Mouse (Mus musculus) inflammation-experienced regulatory T-cells, adult 6 months (primary cell): Measurements from ENCODE around the gene Bace1. TPM values are rescaled to one million over a fixed set of nuclear protein-coding genes. Genes with fewer than 3 reads are reported as not detected.
"Not testable (repeated sequence)": the region's sequence is repeated elsewhere in the genome, so short reads cannot be mapped to it uniquely, and the experiment has no call there.

ENCODE experiments used
- ATAC-seq: one replicate; pipeline ENCODE4 v1.8.0; 2017
- polyA plus RNA-seq, 3 experiments: library from polyadenylated mRNA; unstranded; fragments of 100-300 nt; shearing (Covaris generic); gene quantifications; one replicate each; pipeline ENCODE4 v1.2.1; 2017

Gene Bace1
- polyA plus RNA-seq, 3 experiments from 2014 or later = 6.0 to 10.9 (median 9.7) TPM

DNA sequence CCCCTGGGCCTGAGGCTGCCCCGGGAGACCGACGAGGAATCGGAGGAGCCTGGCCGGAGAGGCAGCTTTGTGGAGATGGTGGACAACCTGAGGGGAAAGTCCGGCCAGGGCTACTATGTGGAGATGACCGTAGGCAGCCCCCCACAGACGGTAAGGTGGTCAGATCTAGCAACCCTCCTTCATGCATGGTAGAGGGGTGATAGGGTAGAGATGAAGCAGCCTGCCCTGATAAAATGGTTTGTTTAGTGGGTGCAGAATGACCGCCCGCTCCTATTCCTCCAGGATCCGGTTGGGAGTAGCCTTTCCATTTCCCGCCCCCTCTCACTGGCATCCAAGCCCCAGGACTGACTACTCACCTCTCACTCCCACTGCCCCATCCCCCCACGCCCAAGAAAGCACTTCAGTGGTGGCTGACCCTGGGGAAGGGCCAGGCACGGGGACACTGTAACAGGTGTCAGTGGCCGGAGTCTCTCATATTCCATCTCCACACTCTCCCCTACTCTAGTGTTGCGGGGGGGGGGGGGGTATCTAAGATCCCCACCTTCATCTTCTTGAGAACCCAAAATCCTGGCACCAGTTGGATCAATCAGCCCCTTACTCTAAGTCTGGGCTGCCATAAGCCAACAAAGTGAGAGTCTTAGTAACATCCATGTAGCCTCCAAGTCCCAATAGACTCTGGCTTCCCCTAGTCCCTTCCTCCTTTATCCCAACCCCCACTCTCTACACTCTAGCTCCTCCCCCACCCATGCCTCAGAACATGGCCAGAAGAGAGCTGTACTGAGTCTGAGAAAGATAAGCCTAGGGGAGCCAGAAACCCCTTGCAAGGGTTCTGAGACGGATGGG, 980 bp downstream of the Bace1 start:
- ATAC-seq = no peak

DNA sequence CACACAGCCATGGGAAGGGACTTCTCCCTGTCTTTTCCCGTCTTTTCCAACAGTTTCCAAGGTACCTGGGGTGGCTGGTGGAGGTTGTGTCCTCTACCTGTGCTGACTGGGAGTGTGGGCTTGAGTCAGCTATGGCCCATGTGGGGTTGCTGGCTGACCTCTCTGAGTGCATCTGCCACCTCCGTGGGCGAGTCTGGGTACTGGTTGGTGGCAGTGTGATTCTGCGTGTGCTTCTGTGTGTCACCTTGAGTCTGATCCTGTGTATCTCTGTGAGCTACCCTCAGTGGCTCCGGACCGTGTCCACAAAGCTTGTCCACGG, 1.6 kb downstream of the Bace1 start:
- ATAC-seq = no peak

- no peak for ATAC-seq
Measured at GRCm38 (mm10) chr9:45840331-45840730, 2.0 kb downstream of the Bace1 start.

DNA sequence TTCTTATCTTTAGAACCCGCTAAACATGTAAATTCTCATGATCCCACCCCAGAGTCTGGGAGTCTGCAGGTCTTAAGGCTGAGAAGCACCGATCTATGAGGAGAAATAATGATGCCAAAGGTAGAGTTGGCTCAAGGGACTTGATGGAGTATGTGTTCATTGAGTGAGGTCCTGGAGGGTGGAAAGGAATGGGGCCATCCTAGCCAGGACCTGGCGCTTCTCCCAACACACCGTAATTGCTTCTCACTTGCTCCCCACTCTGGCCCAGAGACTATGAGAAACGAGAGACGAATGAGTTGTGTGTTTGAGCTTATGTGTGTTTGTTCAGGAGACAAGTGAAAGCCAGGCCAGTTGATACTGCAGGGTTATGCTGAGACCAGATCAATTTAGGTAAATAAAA, 3.1 kb downstream of the Bace1 start:
- no peak for ATAC-seq

DNA sequence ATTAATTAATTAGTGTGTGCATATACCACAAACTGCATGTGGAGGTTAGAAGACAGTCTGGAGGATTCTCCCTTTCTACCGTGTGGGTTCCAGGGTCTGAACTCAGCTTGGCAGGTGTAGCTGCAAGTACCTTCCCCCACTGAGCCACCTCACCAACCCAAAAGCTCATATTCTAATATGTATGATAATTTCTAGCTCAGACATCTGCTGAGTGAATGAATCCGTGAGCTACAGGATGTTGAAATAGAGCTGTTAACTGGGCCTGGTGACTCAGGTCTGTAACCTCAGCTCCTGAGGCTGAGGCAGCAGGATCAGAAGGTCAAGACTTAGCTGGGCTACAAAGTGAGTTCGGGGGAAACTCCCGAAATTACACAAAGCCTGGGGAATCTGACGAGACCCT, 4.6 kb downstream of the Bace1 start:
- ATAC-seq = no peak

DNA sequence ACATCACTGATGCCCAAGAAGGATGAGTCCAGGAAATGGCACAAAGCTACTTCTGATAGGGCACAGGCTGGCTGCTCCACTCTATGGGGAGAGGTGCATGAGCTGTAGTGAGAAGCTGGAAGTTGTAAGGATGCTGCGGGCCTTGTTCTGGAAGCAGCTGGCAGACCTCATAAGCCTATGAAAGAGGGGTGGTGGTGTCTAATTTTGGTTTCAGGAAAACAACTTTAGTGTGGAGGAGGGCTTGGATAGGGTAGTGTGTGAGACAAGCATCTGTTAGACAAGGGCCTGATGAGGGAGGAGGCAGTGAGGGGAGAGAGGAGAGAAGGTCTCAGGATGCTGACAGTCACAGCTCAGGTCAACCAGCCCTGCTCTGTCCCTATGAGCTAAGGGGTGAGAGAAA, 5.4 kb downstream of the Bace1 start:
- no peak for ATAC-seq

GRCm38 (mm10) chr9:45845541-45845940, 7.2 kb downstream of the Bace1 start:
- ATAC-seq = no peak

DNA sequence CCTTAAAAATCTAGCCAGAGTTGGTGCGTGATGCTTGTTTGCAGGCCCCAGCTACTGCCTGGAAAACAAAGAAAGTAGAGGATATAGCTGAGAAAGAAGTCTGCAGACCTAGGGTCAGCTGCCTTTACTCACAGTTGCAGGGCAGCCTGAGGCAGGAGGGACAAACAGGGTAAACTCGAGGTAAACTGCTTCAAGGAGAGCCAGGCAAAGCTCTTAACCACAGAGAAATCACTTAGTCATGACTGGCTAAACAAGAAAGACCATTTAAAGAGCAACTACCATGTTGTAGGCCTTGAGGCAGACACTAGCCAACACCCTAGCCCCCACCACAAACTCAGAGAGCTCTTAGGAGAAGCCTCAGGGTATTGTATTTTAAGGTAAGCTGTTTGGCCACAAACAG, 7.8 kb downstream of the Bace1 start:
- not testable (repeated sequence) for ATAC-seq

DNA sequence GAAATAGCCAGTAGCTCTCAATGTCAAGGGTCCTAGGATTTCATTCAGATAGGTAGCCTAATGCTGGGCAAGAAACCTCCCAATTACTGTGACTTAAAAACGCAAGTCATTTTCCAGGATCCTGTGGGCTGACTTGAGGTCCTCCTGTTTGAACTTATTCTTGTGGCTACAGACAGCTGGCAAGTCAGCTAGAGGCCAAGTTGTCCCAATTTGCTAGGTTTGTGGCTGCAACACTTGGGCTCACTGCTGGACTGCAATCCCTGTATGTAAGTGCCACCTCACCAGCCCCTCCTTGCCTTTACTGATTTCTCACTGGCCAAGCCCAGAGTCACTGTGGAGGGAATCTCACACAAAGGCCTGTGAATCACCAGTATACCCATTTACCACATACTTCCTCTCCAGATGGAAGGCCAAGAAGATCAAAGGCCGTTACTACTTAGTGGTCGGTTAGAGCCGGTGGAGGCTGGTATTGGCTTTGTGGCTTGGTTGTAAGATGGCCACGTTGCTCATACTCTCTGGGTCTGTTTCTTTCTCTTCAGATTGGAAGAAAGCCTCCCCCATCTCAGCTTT, 8.6 kb downstream of the Bace1 start:
- ATAC-seq = no peak

- no peak for ATAC-seq
Measured at GRCm38 (mm10) chr9:45849528-45850408, 11.4 kb downstream of the Bace1 start.

DNA sequence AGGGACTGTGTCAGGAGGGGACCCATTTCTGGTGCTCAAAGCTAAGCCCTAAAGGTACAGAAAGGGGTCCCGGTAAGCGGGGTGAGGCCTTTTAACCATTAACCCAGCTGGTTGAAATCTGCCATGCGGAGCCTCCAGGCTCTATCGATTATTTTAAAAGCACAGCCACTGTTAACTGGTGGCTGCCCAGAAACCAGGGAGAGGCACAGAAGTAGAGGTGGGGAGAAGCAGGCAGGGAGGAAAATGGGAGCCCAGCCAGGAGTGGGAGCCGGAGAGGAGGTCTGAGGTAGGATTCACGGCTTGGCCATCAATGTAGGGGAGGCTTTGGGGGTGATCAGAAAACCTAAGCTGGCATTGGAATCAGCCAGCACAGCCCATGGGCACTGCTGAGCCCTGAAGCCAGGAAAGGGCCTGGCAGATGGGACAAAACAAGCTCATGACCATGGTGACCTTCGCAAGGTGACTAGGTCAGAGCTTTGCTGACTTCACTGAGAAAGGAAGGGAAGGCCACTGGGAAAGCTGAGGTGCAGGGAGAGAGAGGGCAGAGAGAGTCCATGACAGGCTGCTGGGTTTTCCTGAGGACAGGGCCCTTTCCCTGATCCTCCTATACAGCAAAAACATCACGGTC, 12.3 kb downstream of the Bace1 start:
- no peak for ATAC-seq

- no peak for ATAC-seq
Measured at GRCm38 (mm10) chr9:45851330-45851729, 12.9 kb downstream of the Bace1 start.

DNA sequence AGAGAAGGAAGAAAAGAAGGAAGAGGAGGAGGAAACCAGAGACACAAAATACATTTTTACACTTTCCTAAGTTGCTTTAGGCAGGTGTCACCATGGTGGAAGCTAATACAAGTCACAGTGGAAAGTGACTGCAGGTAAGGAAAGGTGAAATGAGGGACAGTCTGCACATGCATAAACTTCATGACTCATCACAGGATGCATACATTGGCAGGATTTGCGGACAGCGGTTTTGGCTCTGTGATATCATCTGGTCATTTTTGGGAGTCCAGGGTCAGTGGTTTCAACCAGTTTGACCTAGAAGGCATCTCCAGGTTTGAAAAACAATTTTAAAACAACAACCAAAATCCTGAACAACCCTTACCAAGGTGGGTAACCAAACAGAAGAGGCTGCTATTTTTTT, 13.4 kb downstream of the Bace1 start:
- ATAC-seq = no peak

GRCm38 (mm10) chr9:45853695-45854094, 15.3 kb downstream of the Bace1 start:
- ATAC-seq = no peak

GRCm38 (mm10) chr9:45854136-45854535, 15.8 kb downstream of the Bace1 start:
- ATAC-seq = no peak

DNA sequence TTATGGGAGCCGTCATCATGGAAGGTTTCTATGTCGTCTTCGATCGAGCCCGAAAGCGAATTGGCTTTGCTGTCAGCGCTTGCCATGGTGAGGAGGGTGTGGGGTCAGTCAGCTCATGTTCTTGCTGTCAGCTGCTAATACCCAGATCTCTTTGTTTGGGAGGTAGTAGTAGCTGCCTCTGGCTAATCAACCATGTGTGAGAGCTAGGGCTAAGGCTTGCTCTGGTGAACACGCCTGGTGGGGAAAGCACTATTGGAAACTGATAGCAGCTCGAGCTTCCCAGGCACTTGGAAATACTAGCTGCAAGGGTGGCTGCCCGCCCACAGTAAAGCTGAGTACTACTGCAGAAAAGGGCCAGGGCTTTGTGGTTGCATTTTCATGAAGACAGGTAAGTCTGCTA, 21.0 kb downstream of the Bace1 start:
- ATAC-seq = no peak

DNA sequence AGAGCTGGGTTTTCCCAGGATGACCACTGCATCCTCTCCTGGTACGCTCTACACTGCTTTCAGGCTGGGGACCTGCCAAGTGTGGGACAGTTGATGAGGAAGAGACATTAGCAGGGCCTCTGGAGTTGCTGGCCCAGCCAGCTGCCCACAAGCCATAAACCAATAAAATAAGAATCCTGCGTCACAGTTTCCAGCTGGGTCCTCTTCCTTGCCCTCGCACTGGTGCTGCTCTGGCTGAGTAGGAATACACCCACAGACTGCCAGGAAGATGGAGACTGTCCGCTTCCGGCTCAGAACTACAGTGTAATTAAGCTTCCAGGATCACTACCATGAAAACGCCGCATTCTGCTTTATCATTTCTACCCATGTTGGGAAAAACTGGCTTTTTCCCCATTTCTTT, 23.4 kb downstream of the Bace1 start:
- no peak for ATAC-seq

DNA sequence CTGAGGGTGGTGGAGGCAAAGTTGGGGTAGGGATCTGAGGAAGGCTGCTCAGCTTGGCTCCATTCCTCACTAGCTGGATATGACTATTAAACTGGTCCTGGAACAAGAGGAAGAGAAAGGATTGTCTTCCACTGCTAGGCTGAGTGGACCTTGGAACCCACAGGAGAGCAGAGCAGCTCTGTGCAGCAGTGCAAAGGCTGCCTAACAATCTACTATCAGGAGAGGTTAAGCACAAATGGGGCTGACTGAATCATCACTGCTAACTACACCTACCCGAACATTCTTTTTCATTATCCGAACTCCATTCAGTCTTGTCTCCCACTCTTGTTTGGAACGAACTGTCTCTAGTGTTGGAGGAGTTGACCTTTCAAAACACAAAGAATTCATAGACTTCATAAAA, 30.8 kb downstream of the Bace1 start:
- ATAC-seq = no peak

GRCm38 (mm10) chr9:45870265-45870664, 31.9 kb downstream of the Bace1 start:
- ATAC-seq = no peak

GRCm38 (mm10) chr9:45877928-45878327, 39.5 kb downstream of the Bace1 start:
- no peak for ATAC-seq

- no peak for ATAC-seq
Measured at GRCm38 (mm10) chr9:45893681-45894080, 55.3 kb downstream of the Bace1 start.

GRCm38 (mm10) chr9:45905196-45905595, 66.8 kb downstream of the Bace1 start:
- no peak for ATAC-seq

DNA sequence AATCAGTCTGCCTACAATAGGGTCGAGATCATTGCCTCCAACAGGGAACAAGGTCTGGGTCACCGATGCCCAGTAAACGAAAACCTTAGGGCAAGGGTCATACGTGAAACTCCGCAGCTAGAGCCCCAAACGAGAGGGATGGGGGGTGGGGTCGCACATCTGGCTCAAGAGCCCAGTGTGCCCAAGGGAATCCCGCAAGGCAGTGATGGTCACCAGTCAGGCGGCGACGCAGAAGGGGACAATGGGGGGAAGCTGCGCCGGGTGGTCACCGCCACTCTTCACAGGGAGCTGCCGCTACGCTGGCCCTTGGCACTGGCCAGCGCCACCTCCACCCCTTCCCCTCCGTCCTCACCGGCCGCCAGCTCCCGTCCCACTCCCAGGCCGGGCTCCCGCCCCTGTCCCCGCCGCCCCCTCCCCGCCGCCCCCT, 67.4 kb downstream of the Bace1 start:
- no peak for ATAC-seq
